Mouse (Mus musculus) urinary bladder, postnatal 25 days (tissue): Measurements from ENCODE around the gene Olfr549.

Source experiments
- DNase-seq: peaks from one replicate; pipeline ENCODE4 v3.0.0; 2022; ENCODE audit warnings: low spot score

Gene Olfr549

DNA sequence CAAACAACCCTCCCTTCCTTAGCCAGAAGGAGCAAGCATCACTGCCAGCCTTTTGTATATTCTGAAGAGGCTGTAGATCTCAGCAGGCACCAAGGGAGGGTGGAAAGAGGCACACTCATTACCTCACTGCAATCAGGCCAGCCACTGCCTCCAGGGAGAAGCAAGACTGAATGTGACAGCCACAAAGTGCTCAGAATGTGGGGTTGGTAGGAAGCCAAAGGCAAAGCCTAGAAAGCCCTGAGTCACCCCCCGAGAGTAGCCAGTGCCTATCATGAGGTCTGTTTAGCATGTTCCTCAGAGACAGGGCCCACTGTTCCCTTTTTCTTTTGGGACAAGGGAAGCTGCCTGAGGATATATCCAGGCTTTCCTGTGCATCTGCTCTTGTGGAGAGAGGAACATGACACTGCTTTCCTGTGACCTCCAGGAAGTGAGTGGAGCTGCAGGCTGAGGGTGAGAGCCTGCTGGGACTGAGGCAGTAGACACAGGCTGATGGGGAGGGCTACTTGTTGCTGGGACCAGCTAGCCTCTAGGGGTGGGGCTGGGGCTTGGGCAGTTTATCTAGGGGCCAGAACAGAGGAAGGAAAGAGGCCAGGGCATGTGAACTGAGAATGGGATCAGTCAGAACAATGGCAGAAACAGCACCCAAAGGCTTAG, 47.8 kb downstream of the Olfr549 start, which contains the start of gene Olfr552:
Olfr552 (plus strand) TSS at position 393 of the 654 bp plus-strand sequence.
- no peak for DNase-seq
